Mouse (Mus musculus): ENCODE measurements around the gene Oog1. TPM values are rescaled to one million over a fixed set of nuclear protein-coding genes. Genes with fewer than 3 reads are reported as not detected.

The Oog1 gene
- not detected in 2 replicates for polyA plus RNA-seq (2015; fragmentation: Nextera tagmentation; extraction: Ambion mirVana)

GRCm38 (mm10) chr12:87602388-87602787, at the start of gene Oog1:
Gene Oog1 (plus strand): TSS chr12:87602688.

GRCm38 (mm10) chr12:87618569-87618968, 16.1 kb downstream of the Oog1 start, which contains the start of gene Gm4027:
Gene Gm4027 (plus strand): TSS chr12:87618869.

GRCm38 (mm10) chr12:87644520-87644919, 42.0 kb downstream of the Oog1 start, which contains the start of gene Gm16381:
Gene Gm16381 (minus strand): TSS chr12:87644620.

Other genes starting within 250 kb of the Oog1 start
- gene Sptlc2, start 214.3 kb upstream of the Oog1 start, polyA plus RNA-seq (2015; fragmentation: Nextera tagmentation; extraction: Ambion mirVana) = 74.2 and 76.9 TPM in 2 replicates
- 229 and 264 TPM in 2 replicates for gene Slirp, start 158.8 kb upstream of the Oog1 start, polyA plus RNA-seq (2015; fragmentation: Nextera tagmentation; extraction: Ambion mirVana)
- gene Alkbh1, start 158.7 kb upstream of the Oog1 start, polyA plus RNA-seq (2015; fragmentation: Nextera tagmentation; extraction: Ambion mirVana) = 25.1 and 26.6 TPM in 2 replicates
- 77.9 and 80.9 TPM in 2 replicates for gene Snw1, start 130.4 kb upstream of the Oog1 start, polyA plus RNA-seq (2015; fragmentation: Nextera tagmentation; extraction: Ambion mirVana)
- not detected in 2 replicates for gene Gm5788, start 108.0 kb upstream of the Oog1 start, polyA plus RNA-seq (2015; fragmentation: Nextera tagmentation; extraction: Ambion mirVana)
- gene Gm8300, start 88.4 kb upstream of the Oog1 start, polyA plus RNA-seq (2015; fragmentation: Nextera tagmentation; extraction: Ambion mirVana) = not detected in 2 replicates
- not detected in 2 replicates for gene Gm4027, start 16.2 kb downstream of the Oog1 start, polyA plus RNA-seq (2015; fragmentation: Nextera tagmentation; extraction: Ambion mirVana)
- not detected in 2 replicates for gene Gm16381, start 41.9 kb downstream of the Oog1 start, polyA plus RNA-seq (2015; fragmentation: Nextera tagmentation; extraction: Ambion mirVana)
- gene Gm21319, start 173.1 kb downstream of the Oog1 start, polyA plus RNA-seq (2015; fragmentation: Nextera tagmentation; extraction: Ambion mirVana) = not detected in 2 replicates
- not detected in 2 replicates for gene Gm21936, start 192.8 kb downstream of the Oog1 start, polyA plus RNA-seq (2015; fragmentation: Nextera tagmentation; extraction: Ambion mirVana)
- not detected in 2 replicates for gene BB287469, start 213.9 kb downstream of the Oog1 start, polyA plus RNA-seq (2015; fragmentation: Nextera tagmentation; extraction: Ambion mirVana)
- gene Gm2001, start 239.7 kb downstream of the Oog1 start, polyA plus RNA-seq (2015; fragmentation: Nextera tagmentation; extraction: Ambion mirVana) = not detected in 2 replicates